Mouse (Mus musculus) left cerebral cortex, adult 6 months (tissue): Measurements from ENCODE around the gene H2-T24. TPM values are rescaled to one million over a fixed set of nuclear protein-coding genes. Genes with fewer than 3 reads are reported as not detected.

Experiments
- long read RNA-seq, 2 experiments: library from polyadenylated mRNA; unstranded; transcript quantifications; one replicate each; pipeline ENCODE4 v2.0.0; 2019 to 2020
- polyA plus RNA-seq: library from polyadenylated mRNA; unstranded; fragments of <200 nt; fragmentation: Nextera tagmentation; gene quantifications from 2 replicates; pipeline ENCODE4 v1.2.3, GENCODE M21; 2021

H2-T24 gene
- polyA plus RNA-seq = 2.5 and 3.0 TPM in 2 replicates
- long read RNA-seq, experiment 1, partial matches to known transcripts = 0 of 7 reads
- long read RNA-seq, experiment 1, other reads (novel, unspliced or antisense) = 5 of 7 reads
- long read RNA-seq, experiment 2, partial matches to known transcripts = 0 of 5 reads
- long read RNA-seq, experiment 2, other reads (novel, unspliced or antisense) = 5 of 5 reads

DNA sequence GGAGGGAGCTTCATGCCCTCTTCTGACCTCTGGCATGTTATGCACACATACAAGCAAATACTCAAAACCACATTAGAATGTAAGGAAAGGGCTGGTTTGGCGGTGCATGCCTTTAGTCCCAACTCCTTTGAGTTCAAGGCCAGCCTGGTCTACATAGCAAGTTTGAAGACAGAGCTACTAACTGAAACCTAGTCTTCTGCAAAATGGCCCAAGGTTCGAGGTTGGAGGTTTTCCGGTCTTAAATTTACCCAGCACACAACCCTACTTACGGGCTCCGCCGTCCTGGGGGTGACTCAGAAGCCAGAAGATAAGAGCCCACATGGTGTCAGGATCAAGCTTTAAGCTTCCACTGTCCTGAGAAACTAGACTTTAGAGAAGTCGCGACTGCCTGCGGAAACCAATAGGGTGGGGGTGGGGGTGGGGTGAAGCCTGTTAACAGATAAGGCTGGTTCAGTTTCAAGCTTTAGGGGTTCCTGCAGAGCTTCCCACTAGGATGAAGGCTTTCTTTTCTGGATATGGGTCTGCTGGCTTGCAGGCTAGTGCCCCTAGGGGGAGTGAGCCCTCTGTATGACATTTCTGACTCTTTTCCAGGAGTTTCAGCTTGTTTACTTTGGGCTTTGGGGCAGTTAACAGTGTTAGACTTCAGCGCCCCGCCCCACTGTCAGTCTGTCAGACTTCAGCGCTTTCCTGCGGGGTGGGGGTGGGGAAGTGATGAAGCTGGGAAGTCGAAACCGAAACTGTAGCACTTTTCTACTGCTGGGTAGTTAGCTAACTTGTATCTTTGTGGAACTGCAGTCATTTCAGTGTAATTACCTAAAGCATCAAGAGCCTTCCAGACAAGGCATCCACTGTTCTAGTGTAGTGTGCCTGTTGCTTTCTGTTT is at the start of gene H2-T24:
Gene H2-T24, minus strand, starts transcription at position 370 of the 883 bp plus-strand sequence.

DNA sequence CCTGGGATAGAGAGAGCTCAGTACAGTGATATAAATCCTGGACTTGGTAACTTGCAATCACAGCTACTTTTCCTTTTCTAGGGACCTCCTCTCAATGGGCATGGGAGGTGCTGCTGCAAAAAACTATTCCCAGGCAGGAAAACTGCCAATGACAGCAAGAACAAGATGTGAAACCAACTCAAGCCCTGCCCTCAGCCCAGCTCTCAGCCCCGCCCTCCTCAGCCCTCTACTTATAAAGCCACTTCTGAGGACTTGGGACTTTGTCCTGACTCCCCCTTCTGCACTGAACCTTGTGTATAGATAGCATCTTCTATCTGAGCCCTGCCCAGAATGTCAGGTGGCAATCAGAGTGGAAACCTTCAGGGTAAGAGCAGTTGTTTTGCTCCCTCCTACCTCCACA is 38.0 kb upstream of the H2-T24 start, which contains the start of gene Gm11127:
Gene Gm11127, minus strand, starts transcription at position 10 of the 400 bp plus-strand sequence.

DNA sequence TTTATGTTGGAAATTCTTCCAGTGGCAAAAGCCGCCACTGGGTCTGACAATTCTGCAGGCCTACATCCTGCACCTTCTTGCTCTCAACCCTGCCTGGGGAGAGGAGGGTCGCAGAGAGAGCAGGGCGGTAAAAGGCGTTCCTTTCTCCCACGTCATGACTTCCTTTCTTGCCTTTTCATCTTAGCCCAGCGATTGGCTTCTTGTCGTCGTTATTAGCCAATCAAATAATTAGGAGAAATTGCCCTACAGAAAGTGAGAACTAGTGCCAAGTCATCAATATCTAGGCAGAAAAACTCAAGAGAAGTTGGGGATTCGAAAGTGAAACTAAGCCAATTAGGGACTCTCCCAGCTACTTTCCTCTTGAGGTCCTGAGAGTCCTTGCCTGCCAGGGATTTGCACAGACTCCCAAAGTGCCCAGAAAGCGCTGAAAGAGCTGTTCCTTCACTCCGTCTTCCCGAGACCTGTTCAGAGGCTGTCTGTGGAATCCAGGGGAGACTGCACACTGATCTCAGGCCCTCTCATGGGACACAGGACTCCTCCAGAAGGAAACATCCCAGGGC is 22.3 kb upstream of the H2-T24 start, which contains the start of the genes H2-T22 and Gm6034:
Gene H2-T22, minus strand, starts transcription at position 138 of the 560 bp plus-strand sequence.
Gene Gm6034, plus strand, starts transcription at position 352 of the 560 bp plus-strand sequence.

DNA sequence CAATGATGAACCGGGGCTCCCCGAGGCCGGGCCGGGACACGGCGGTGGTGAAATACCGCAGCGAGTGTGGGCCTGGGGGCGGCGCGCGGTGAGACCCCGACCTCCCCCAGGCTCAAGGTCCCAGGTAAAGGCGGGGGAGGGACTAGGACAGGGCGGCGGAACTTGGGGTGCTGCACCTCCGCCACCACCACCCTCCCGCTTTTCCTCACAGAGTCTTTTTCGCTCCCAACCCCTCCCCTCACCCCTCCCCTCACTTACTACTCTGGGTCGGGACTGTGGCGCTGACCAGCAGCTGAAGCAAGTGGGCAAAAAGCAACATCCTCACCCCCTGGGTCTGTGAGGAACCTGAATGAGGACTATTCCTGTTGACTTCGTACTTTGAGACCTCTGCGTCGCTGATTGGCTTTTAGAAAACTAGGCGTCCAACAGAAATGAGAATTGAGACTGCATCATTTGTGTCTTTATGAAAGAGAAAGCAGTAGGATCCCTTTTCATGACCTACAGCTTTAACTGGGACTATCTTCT is 12.1 kb upstream of the H2-T24 start, which contains the start of gene H2-T23:
Gene H2-T23, minus strand, starts transcription at position 505 of the 525 bp plus-strand sequence.

DNA sequence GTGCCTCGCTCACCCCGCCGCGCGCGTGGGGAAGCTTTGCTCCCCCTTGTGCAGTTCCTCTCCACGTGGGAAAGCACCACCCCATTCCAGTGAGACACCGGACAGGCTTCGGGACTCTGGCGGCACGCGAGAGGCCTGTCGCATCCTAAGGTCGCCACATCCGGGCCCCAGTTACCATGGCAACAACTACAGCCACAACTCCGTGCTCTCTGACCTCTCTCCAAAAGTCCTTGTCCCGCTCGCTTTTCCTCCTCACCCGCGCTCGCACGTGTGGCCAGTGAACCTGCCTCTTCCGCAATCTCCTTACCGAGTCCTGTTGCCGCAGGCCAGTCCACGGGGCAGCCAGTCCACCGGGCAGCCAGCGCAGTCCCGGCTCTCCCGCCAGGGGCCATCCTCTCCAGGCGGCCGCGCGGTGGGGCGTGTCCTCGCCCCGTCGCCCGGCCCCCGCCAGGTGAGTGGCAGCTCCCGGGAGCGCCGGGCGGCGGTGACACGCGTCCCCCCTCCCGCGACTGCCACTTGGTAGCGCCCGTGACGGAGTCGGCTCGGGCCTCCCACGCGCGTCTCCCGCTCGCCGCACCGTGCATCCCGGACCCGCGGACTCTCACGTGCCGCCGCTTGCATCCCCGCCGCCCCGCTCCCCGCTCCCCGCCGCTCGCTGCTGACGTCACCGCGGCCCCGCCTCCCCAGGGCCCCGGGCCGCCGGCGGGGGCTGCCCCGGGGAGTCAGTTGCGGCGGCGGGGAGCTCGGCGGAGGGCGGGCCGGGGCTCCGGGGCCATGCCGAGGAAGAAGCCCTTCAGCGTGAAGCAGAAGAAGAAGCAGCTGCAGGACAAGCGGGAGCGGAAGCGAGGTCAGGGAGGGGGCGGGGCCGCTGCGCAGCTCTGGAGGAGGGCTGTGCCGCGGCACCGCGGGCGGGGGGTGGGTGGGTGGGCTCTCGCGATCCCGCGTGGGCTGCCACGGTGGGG is 40.7 kb downstream of the H2-T24 start, which contains the start of the genes Gnl1 and Prr3:
Gene Gnl1, plus strand, starts transcription at position 451 of the 962 bp plus-strand sequence.
Gene Prr3, minus strand, starts transcription at position 836 of the 962 bp plus-strand sequence.

DNA sequence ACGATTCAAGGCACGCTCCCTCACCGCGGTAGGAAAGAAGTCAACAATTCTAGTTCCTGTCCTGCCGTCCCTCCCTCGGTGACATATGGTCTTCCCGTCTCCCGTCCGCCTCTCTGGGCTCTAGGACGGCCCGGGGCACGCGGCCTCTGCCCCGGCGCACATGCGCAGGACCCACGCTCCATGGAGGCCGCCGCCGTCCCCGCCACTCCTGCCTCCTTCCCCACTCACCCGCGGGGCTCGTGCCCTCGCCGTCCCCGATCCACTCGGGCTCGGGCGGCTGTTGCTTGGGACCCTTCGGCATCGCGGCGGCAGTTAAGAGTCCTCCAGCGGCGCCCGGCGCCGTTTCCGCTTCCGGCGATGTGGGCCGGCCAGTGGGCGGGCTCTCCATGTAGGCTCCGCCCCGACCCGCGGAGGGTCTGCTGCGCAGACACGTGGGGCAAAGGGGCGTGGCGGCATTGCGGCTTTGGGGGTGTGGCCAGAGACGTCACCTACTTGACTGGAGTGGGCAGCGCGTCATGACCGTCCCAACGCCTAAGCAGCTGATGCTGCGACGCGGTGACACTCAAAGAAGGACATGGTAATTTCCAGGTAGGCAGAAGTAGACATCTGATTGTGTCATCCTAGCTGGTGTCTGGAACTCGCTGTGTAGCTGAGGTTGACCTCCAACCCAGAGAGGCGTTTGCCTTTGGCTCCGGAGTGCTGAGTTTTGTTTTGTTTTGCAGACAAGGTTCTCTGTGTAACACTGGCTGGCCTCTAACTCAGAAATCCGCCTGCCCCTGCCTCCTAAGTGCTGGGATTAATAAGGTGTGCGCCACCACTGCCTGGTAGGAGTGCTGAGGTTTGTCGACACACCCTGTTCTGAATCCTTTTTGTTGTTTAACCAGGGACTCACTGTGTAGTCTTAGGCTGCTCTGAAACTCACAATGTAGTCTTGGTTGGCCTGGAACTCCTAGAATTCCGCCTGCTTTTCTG is 50.7 kb downstream of the H2-T24 start, which contains the start of gene Abcf1:
Gene Abcf1, minus strand, starts transcription at position 344 of the 972 bp plus-strand sequence.

Other genes starting within 250 kb of the H2-T24 start
- 11.2 and 18.9 TPM in 2 replicates for gene Ier3, start 198.9 kb downstream of the H2-T24 start, polyA plus RNA-seq
- 142 and 144 TPM in 2 replicates for gene Flot1, start 197.3 kb downstream of the H2-T24 start, polyA plus RNA-seq
- 596 and 663 TPM in 2 replicates for gene Tubb5, start 182.3 kb downstream of the H2-T24 start, polyA plus RNA-seq
- 2.9 and 4.1 TPM in 2 replicates for gene Mdc1, start 179.0 kb downstream of the H2-T24 start, polyA plus RNA-seq
- gene Nrm, start 159.2 kb downstream of the H2-T24 start, polyA plus RNA-seq = 4.0 and 4.1 TPM in 2 replicates
- gene Ppp1r18, start 155.0 kb downstream of the H2-T24 start, polyA plus RNA-seq = 0.97 and 6.2 TPM in 2 replicates
- gene Dhx16, start 140.7 kb downstream of the H2-T24 start, polyA plus RNA-seq = 9.6 and 13.1 TPM in 2 replicates
- gene 2310061I04Rik, start 123.1 kb downstream of the H2-T24 start, polyA plus RNA-seq = 59.1 and 90.8 TPM in 2 replicates
- 34.2 and 50.5 TPM in 2 replicates for gene Atat1, start 110.5 kb downstream of the H2-T24 start, polyA plus RNA-seq
- gene Mrps18b, start 104.2 kb downstream of the H2-T24 start, polyA plus RNA-seq = 65.1 and 66.8 TPM in 2 replicates
- gene Ppp1r10, start 104.1 kb downstream of the H2-T24 start, polyA plus RNA-seq = 16.6 and 18.5 TPM in 2 replicates
- 50.2 and 50.3 TPM in 2 replicates for gene Abcf1, start 50.8 kb downstream of the H2-T24 start, polyA plus RNA-seq
- gene Gnl1, start 40.7 kb downstream of the H2-T24 start, polyA plus RNA-seq = 23.8 and 41.5 TPM in 2 replicates
- gene Prr3, start 40.3 kb downstream of the H2-T24 start, polyA plus RNA-seq = 12.1 and 12.4 TPM in 2 replicates
- 24.6 and 34.7 TPM in 2 replicates for gene H2-T23, start 12.3 kb upstream of the H2-T24 start, polyA plus RNA-seq
- gene H2-T22, start 22.2 kb upstream of the H2-T24 start, polyA plus RNA-seq = 21.2 and 21.4 TPM in 2 replicates
- gene Gm6034, start 22.4 kb upstream of the H2-T24 start, polyA plus RNA-seq = not detected in 2 replicates
- gene Gm11127, start 37.8 kb upstream of the H2-T24 start, polyA plus RNA-seq = not detected in 2 replicates
- gene Gm19684, start 101.1 kb upstream of the H2-T24 start, polyA plus RNA-seq = 0.06 TPM in 1 of 2 replicates, not detected in the other
- gene Gm7030, start 108.9 kb upstream of the H2-T24 start, polyA plus RNA-seq = not detected in 2 replicates
- gene Gm8909, start 148.0 kb upstream of the H2-T24 start, polyA plus RNA-seq = 0.39 TPM in 1 of 2 replicates, not detected in the other
- gene H2-T3, start 169.7 kb upstream of the H2-T24 start, polyA plus RNA-seq = not detected in 2 replicates
- 107 and 115 TPM in 2 replicates for gene Rpp21, start 237.5 kb upstream of the H2-T24 start, polyA plus RNA-seq